Mouse (Mus musculus): ENCODE data around the gene Mthfd1l.
"Not testable (repeated sequence)": the region's sequence is repeated elsewhere in the genome, so short reads cannot be mapped to it uniquely, and the experiment has no call there.

Mthfd1l gene

DNA sequence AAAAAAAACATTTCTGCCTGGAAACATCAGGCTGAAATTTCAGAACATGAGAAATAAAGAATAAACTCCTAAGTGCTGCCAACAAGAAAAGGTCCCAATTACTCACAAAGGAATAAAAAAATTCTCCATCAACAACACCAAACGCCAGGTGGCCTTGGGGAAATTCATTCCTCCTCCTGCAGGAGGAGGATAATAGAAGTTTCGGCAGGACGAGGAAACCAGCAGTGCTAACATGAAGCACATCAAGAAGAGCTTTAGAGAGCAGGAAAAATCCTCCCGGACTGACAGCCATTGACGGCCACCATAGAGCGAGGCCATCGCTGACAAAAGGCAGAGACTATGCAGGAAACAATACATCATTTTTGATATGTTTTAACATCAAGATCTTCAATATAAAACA is 71.5 kb downstream of the Mthfd1l start:
- no peak for DNase-seq (ENCODE audit: low spot score in 2 of 2)

GRCm38 (mm10) chr10:4046496-4046895 is 73.6 kb downstream of the Mthfd1l start:
- DNase-seq (ENCODE audit: low spot score in 2 of 2), result no peak

DNA sequence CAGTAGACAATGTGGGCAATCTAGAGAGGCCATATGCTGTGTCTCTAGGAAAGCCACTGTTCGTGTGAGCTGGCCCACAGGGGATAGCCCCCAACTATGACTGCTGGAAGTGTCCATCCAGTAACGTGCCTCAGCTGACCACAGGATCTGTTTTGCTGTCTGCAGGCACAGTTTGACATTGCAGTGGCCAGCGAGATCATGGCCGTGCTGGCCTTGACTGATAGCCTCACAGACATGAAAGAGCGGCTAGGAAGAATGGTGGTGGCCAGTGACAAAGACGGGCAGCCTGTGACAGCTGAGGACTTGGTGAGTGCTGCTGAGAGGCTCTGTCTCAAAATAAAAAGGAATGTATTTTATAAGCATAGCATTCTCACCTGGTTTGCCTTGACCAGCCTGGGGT is 74.7 kb downstream of the Mthfd1l start:
- no peak for DNase-seq (ENCODE audit: low spot score in 2 of 2)

DNA sequence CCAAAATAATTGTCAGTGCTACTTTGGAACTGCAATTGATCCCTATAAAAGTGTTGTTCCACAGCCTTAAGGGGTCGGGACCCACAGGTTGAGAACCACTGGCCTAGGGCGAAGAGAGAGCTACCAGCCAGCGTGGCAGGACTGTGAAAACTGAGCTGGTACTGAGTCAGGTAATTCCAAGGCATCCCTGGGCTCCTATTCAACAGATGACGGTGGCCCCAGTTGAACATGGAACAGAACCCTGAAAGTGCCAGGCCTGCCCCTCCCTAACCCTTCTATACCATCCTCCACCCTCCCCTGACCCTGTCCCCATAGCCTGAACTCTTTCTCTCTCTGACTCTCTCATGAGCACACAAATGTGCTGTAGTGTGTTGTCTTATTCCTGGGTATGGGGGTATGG is 77.3 kb downstream of the Mthfd1l start:
- DNase-seq (ENCODE audit: low spot score in 2 of 2), result no peak

- no peak for DNase-seq (ENCODE audit: low spot score in 2 of 2)
These were observed 79.8 kb downstream of the Mthfd1l start for GRCm38 (mm10) chr10:4052711-4053110.

DNA sequence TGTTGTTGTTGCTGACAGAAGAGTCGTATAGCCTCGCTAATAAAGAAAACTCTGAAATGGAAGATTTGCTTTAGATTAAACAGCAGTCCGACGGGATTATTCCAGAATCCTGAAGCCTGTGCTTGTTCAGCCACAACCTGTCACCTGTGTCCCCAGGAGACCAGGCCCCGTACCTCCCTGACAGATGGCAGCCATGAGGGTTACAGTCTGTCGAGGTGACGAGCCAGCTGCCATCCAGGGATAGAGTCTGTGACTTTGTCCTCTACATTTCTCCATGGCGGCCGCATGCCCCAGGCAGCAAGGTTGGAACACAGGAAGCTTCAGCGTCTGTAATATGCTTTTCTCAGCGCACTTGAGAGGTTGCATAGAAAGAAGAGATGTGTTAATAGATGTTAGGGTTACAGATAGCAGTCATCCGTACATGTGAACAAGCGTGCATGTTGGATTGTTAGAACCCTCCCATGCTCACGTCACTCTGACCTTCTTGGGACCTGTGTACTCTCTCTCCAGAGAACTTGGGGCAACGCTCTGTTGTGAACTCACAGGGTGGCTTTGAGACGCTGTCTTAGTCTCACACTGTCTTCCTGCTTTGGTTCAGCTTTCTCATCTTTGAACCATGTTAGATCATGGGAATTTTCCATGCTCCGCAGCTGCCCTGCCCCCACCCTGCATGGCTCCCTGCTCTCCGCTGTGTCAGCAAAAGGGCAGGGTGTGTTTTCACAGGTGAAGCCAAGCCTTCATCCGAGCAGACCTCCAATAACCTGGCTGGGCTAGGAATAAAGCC is 80.6 kb downstream of the Mthfd1l start:
- DNase-seq (ENCODE audit: low spot score in 2 of 2), result no peak

DNA sequence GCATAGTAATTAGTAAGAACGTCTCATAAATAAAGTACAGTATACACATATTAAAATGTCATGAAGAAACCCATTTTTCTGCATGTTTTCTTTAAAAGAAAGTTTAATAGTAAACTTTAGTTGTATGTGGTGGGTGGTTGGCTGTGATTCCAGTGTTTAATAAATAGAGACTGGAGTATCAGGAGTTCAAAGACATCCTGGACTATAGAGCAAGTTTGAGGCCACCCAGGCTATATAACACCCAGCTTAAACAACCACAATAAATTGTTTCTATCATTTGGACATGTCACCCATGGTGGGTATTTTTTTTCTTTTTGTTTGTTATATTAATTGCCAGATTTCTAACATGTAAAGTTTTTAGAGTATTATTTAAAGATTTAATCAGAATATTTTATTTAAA is 81.7 kb downstream of the Mthfd1l start:
- DNase-seq (ENCODE audit: low spot score in 2 of 2), result no peak

DNA sequence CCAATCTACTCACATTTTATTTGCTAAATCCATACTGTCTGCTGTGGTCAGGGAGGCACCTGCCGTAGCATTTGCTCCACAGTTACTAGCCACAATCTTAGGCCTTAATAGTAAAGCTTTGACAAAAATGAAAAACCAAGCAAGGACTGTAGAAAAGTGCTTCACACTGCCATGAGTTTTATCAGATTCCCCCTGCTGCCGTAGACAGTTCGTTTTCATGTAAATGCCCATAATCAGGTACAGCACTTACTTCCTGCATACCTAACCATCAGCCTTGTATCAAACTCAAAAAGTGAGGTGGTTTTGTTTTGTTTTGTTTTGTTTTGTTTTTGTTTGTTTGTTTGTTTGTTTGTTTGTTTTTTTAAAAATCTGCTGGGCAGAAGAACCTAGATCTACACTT is 84.5 kb downstream of the Mthfd1l start:
- no peak for DNase-seq (ENCODE audit: low spot score in 2 of 2)

DNA sequence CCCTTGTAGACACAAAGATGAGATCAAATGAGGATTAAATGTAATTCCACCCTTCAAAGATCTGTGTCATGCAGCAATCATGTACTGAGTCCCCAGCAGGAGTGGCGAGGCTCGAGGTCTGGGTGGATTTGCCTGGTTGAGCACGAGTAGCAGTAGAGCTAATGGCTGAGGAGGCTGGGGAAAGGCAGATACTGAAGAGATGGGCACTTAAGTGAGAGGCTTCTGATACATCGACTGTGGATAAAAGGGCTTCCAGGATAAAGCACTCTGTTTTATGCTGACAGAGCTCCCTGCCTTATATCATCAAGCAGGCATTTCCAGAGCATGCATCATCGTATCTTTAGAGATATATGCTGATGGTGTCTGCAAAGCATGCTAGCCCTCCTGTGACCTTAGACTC is 84.9 kb downstream of the Mthfd1l start:
- DNase-seq (ENCODE audit: low spot score in 2 of 2), result no peak

- DNase-seq (ENCODE audit: low spot score in 2 of 2), result no peak
These were observed 88.4 kb downstream of the Mthfd1l start for GRCm38 (mm10) chr10:4061071-4061987.

DNA sequence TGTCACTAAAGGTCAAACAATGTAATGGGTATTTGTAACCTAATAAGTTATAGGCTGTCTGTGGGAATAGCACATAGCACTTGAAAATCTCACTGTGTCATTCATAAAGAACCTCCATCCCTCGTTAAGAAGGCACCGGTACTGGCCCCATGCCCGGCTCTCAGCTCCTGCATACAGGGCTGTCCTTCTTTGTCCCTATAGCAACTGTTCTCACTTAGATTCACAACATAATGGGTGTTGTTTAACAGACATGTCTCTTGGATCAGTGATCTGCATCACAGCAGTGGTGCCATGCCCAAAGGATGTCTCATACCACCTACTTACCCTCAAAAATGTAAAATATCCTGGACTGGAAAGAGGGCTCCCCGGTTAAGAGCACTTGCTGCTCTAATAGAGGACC is 90.6 kb downstream of the Mthfd1l start:
- no peak for DNase-seq (ENCODE audit: low spot score in 2 of 2)

DNA sequence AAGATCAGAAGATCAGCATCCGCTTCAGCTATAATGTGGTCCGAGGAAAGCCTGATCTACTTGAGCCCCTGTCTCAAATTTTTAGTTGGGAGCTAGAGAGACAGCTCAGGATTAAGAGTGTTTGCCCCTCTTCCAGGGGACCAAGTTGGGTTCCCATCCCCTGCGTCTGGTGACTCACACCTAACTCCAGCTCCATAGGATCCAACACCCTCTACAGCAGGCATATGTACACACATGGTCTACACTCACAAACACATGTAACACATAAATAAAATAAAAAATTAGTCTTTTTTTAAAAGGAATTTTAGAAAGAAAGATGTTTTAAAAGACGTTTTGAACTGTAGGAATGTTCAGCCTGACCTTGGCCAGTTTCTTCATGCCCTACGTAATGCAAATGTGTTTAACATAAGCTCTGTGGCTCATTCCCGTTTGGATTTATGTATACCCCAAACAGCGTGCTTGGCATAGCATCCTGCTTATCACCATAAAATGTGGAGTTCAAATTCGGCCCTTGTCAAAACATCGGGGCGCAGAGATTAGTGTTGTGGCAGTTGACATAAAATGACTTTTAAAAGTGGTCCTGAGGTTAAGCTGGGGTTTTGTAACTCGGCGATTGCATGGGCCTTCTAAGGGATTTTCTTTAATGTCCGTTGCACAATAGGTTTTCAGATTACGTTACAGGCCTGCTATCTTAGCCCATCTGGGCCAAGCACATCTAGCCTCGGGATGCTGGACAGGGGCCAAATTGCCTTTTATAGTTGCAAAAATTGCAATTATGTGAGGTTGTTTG is 92.6 kb downstream of the Mthfd1l start:
- DNase-seq (ENCODE audit: low spot score in 2 of 2), result no peak

- no peak for DNase-seq (ENCODE audit: low spot score in 2 of 2)
These were observed 96.4 kb downstream of the Mthfd1l start for GRCm38 (mm10) chr10:4069258-4069826.

DNA sequence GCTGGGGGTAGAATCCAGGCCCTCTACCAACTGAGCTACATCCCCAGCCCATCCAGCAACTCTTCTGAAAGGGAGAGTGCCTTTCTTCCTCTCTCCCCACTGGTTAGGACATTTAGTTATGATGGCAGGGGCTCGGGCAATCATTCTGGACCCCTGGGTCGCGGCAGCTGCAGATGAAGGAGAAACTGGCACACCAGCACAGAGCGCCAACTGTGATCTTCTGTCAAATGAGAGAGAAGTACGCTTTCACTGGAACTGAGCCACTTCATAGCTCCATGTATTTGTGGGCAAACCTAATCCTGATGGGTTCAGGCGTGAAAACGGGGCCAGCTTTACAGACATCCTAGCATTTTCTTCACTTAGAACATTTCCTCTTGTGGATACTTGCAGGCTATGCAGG is 97.1 kb downstream of the Mthfd1l start:
- no peak for DNase-seq (ENCODE audit: low spot score in 2 of 2)

DNA sequence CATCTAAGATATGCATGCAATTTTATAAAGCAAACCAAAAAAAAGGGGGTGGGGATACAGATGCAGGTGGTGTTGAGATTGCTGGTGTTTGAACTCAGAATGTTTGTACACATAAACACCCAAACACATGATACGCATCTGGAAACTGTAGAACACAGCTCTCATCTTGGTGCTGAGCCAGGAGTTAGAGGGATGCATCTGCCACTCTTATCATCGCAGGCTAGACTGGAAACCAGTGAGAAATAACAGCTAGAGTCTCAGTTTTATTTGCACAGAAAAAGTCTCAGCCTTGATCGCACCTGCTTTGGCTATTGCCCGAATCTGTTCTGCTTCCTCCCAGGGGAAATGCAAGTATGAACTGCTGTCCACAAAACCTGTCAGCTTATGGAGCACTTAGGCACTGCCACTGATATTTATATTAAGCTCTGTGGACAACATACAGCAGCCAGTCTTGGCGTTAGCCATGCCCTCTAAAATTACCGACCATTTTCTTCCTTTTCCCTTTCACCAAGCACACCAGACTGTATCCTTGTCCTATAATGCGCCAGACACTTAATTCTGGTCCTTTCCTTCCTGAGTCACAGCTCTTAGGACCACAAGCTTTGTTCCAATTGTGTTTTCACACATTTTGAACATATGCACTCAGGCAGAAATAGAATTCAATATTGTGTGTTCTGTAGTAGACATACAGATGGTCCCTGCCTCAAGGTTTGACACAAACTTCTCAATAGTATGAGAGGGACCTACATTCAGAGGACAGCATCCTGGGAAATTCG is 98.3 kb downstream of the Mthfd1l start:
- no peak for DNase-seq (ENCODE audit: low spot score in 2 of 2)

DNA sequence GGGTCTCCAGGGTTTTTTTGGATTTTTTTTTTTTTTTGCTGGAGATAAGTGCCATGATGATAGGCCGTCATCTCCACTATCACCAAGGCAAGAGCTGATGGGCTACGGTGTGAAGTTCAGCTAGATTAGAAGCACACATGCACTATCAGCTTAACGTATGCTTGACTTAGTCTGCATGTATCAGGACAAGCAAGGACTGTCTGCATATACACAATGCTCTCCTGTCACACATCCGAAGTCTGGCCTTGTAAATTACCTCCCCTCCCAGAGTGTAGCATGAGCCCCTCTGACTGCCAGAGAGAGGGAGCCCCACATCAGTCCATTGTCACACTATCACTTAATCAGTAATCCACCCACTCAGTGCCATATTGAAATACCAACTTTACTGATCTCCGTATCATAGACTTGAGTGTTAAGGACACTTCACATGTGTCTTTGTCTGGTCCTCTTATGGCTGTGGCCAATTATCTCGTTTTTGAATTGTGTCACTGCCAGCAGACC is 99.0 kb downstream of the Mthfd1l start:
- DNase-seq (ENCODE audit: low spot score in 2 of 2), result no peak

DNA sequence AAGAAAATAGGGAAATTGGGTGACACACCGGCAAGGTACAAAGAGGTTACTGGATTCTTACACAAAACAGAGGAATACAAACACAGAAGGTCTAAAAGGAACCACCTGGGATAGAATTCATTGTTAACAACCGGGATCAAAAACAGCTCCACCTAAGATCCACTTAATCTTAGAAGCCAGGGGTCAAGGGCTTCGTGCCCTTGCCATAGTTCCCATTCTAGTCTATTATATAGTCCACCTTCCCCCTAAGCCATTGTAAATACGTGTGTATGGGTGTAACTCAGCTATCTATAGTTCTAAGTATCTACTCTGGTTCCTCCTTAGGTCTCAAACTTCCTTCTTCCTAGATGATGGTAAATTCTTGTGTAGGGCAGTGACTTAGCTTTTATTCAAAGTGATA is 99.6 kb downstream of the Mthfd1l start:
- DNase-seq (ENCODE audit: low spot score in 2 of 2), result not testable (repeated sequence)

- no peak for DNase-seq (ENCODE audit: low spot score in 2 of 2)
These were observed 105.4 kb downstream of the Mthfd1l start for GRCm38 (mm10) chr10:4078220-4078840.

DNA sequence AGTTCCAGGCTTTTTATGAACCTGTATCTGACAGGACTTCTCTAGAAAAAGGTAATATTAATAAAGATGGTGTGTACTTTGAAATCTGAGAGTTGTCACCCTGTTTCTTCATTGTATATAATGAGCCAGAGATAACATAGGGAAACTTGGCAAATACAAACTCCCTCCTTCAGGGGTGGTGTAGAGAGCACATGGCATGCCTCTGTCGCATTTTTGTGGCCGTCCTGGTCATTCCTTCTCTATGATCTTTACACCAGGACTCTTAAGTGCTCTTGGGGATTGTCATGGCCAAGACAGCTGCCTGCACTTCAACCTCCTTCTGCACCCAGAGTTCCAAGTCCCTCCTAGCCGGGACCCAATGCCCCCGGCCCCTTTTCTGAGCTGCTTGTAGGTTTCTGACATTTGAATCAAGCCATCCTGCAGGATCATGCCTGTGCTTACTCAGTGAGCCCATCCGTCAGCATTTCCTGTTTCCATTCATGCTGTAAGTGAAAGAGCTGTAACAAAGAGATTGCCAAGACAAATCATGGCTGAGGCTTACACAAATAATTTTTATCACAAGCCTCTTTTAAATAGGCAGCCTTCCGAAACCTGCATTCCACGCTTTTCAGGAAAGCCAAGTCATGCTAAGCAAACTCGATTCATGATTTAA is 106.2 kb downstream of the Mthfd1l start:
- no peak for DNase-seq (ENCODE audit: low spot score in 2 of 2)

All from spleen, postnatal 4 days (tissue).